Mouse (Mus musculus) liver, postnatal 0 days (tissue): ENCODE measurements around the gene Nxpe4.

Experiments used
- CTCF ChIP-seq: sonication (generic); IDR thresholded peaks from 2 replicates; pipeline ENCODE4 v1.5.1; 2016; ENCODE audit warnings: antibody characterized with exemption, low read depth
- EP300 ChIP-seq: IDR thresholded peaks from 2 replicates; pipeline ENCODE4 v1.6.1; 2016; ENCODE audit warnings: antibody characterized with exemption, low read depth, mild to moderate bottlenecking

DNA sequence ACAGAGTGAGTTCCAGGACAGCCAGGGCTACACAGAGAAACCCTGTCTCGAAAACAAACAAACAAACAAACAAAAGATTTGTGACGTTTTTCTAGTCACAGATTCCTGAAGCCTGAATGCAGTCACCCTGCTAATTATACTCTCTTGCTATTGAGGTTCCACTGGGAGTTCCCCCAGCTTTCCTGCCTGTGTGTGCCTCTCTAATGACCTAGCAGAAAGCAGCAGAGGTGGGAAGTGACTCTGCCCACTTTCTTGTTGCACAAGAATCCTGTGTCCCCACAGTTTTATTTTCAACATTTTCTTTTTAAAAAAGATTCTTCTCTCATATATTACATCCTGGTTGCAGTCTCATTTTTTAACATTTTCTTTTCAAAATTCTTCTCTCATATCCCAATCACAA, 132.9 kb downstream of the Nxpe4 start:
- TF ChIP-seq CTCF (no peak), EP300 (no peak)
